Mouse (Mus musculus): ENCODE measurements at regions not wholly inside any gene's neighbourhood (a gene's known extent, or its start where the extent isn't known, plus 50 kb on each side); places are given as distances from the start of the nearest gene placed in this dataset.
"Not testable (repeated sequence)": the region's sequence is repeated elsewhere in the genome, so short reads cannot be mapped to it uniquely, and the experiment has no call there.

- no peak for DNase-seq
Measured at GRCm38 (mm10) chr9:41429711-41430390, 268.4 kb upstream of the Ubash3b start.

GRCm38 (mm10) chr9:41429236-41429635, 267.7 kb upstream of the Ubash3b start:
- DNase-seq, result no peak

- no peak for DNase-seq
Measured at GRCm38 (mm10) chr9:41426698-41427097, 265.2 kb upstream of the Ubash3b start.

GRCm38 (mm10) chr9:41425225-41425624, 263.7 kb upstream of the Ubash3b start:
- no peak for DNase-seq

- DNase-seq, result no peak
Measured at GRCm38 (mm10) chr9:41413791-41414190, 252.3 kb upstream of the Ubash3b start.

GRCm38 (mm10) chr9:41413091-41413490, 251.6 kb upstream of the Ubash3b start:
- not testable (repeated sequence) for DNase-seq

GRCm38 (mm10) chr9:41412174-41412757, 250.8 kb upstream of the Ubash3b start:
- no peak for DNase-seq

GRCm38 (mm10) chr9:41408301-41408700, 246.8 kb upstream of the Ubash3b start:
- no peak for DNase-seq

- no peak for DNase-seq
Measured at GRCm38 (mm10) chr9:41407078-41407477, 245.6 kb upstream of the Ubash3b start.

- no peak for DNase-seq
Measured at GRCm38 (mm10) chr9:41402942-41403341, 241.4 kb upstream of the Ubash3b start.

- DNase-seq, result no peak
Measured at GRCm38 (mm10) chr9:41400950-41401349, 239.5 kb upstream of the Ubash3b start.

GRCm38 (mm10) chr9:41395471-41395870, 234.0 kb upstream of the Ubash3b start:
- no peak for DNase-seq

- DNase-seq, result no peak
Measured at GRCm38 (mm10) chr9:41391591-41392320, 230.3 kb upstream of the Ubash3b start.

- no peak for DNase-seq
Measured at GRCm38 (mm10) chr9:41379283-41379682, 217.8 kb upstream of the Ubash3b start.

GRCm38 (mm10) chr9:41378627-41379231, 217.2 kb upstream of the Ubash3b start:
- DNase-seq, result no peak

- DNase-seq, result no peak
Measured at GRCm38 (mm10) chr9:41377701-41378626, 216.5 kb upstream of the Ubash3b start.

GRCm38 (mm10) chr9:41376948-41377700, 215.6 kb upstream of the Ubash3b start:
- no peak for DNase-seq

- DNase-seq, result no peak
Measured at GRCm38 (mm10) chr9:41375984-41376651, 214.6 kb upstream of the Ubash3b start.

GRCm38 (mm10) chr9:41374591-41375481, 213.3 kb upstream of the Ubash3b start:
- DNase-seq, result no peak

GRCm38 (mm10) chr9:41366405-41366804, 204.9 kb upstream of the Ubash3b start:
- DNase-seq, result no peak

All from kidney, adult 11 months (tissue).